Mouse (Mus musculus): ENCODE results near the gene Iba57. TPM values are rescaled to one million over a fixed set of nuclear protein-coding genes. Genes with fewer than 3 reads are reported as not detected.

Gene Iba57
- total and polyA plus RNA-seq, 2 experiments from 2014 or later, result 11.1 to 13.8 TPM

DNA sequence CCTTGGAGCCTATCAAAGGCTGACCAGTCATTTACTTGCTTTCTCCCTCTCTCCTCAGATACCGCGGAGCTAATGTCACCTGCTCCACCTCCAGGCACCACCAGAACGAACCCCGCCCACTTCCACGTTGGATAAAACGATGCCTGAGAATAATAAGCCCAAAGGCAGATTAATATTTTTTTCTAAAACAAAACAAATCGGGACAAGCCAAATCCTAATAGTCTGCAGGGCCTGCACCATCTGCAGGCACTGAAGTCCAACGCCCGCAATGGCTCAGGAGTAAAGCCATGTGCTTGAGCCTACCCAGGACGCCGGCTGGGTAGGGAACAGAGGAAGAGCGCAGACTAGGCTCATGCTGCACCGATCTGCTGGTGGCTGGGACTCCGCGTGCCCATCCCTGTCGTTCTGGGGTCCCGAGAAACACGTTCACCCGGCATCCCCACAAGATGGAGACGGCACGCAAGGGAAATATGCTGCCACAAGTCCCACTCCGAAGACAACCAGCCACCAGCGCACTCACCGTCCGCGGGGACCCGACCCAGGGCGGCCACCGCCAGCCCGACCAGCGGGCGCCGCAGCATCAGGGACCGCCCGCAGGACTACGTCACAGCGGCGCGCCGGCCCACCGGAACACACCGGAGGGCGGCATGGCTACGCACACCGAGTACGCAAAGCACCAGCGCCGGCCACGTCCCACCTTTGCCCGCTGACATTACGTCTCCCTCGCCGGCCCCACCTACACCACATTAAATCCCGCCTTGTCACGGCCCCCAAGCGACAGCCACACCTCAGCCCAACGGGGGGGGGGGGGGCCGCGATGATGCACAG is 27.9 kb upstream of the Iba57 start:
- ATAC-seq (peak; percentile 96), DNase-seq (peak; percentile 94)
- Histone ChIP-seq H3K36me3 (ENCODE audit: insufficient read depth) (0 out of 2 replicates have a peak, but pooled peaks cover 4% of the 10 kb centered on the region), H3K9me3 (ENCODE audit: low read length) (no peaks in the 10 kb centered on the region), H3K27ac (ENCODE audit: low read depth, low read length) (peak overlapping the region; percentile 87), H3K4me2 (ENCODE audit: low read depth) (peak overlapping the region; percentile 51), H3K9ac (peak overlapping the region; percentile 80), H3K4me3 (ENCODE audit: low read depth, low read length) (peak overlapping the region; percentile 62), H3K27me3 (ENCODE audit: insufficient read depth, low read length) (no peaks in the 10 kb centered on the region), H3K4me1 (ENCODE audit: insufficient read depth) (no peaks in the 10 kb centered on the region; the same call in 1 of the 2 replicates)
- WGBS, result under 1% methylated on average over 53 of the region's 59 CpGs
- peak; percentile 25; the same call in 1 of the 2 replicates for TF ChIP-seq CTCF (IDR thresholded peaks at IDR 0.05; ENCODE audit: low read depth)

DNA sequence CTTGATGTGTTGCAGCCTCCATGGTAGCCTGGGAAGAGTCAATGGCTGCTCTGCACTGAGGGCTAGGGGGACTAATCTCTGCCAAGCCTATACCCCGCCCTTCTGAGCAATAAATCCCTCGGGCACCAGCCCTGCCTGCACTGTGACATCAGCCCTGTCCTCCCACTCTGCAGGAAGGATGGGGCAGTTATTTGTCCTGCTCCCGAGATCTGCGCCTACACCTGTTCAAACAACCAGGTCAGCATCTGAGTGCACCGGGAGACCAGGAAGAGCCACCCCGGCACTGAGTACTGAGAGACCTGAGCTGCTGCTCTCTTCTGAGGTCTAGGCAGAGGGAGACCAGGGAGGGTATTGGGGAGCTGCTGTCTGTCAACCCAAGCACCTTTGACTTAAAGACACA is 24.2 kb upstream of the Iba57 start:
- Histone ChIP-seq H3K4me3 (ENCODE audit: low read depth, low read length) (no peak overlapping the region), H3K4me1 (ENCODE audit: insufficient read depth) (no peaks in the 10 kb centered on the region; the same call in 1 of the 2 replicates), H3K9me3 (ENCODE audit: low read length) (no peaks in the 10 kb centered on the region), H3K9ac (no peak overlapping the region), H3K27ac (ENCODE audit: low read depth, low read length) (no peak overlapping the region), H3K4me2 (ENCODE audit: low read depth) (no peak overlapping the region), H3K36me3 (ENCODE audit: insufficient read depth) (peaks cover 36% of the 10 kb centered on the region), H3K27me3 (ENCODE audit: insufficient read depth, low read length) (no peaks in the 10 kb centered on the region)
- no peak for ATAC-seq
- TF ChIP-seq CTCF (IDR thresholded peaks at IDR 0.05; ENCODE audit: low read depth), result no peak
- no peak for DNase-seq
- 88% methylated on average over 6 of the region's 6 CpGs for WGBS

DNA sequence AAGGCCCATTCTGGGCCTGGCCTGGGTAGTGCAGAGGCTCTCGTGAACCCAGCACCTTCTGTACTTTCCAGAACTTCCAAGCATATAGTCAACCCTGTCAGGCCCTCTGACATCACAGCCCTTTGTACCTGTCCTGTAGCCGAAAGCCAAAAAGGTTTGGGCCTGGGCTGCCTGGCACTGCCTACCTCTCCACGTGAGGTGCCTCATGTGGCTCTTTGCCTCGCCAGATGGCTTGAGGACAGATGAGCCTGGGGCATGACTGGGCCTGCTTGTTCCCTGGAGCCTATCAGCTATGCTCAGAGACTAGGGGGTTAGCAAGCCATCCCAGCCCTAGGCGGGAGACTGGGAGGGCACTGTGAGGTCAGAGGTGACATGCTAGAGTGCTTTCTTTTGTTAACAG is 22.0 kb upstream of the Iba57 start:
- Histone ChIP-seq H3K9ac (no peak overlapping the region), H3K36me3 (ENCODE audit: insufficient read depth) (peaks cover 36% of the 10 kb centered on the region), H3K9me3 (ENCODE audit: low read length) (no peaks in the 10 kb centered on the region), H3K4me2 (ENCODE audit: low read depth) (no peak overlapping the region), H3K4me3 (ENCODE audit: low read depth, low read length) (no peak overlapping the region), H3K27me3 (ENCODE audit: insufficient read depth, low read length) (no peaks in the 10 kb centered on the region), H3K4me1 (ENCODE audit: insufficient read depth) (no peaks in the 10 kb centered on the region; the same call in 1 of the 2 replicates), H3K27ac (ENCODE audit: low read depth, low read length) (no peak overlapping the region)
- DNase-seq (no peak), ATAC-seq (no peak)
- TF ChIP-seq CTCF (IDR thresholded peaks at IDR 0.05; ENCODE audit: low read depth), result no peak
- 82% methylated on average over 5 of the region's 5 CpGs for WGBS

DNA sequence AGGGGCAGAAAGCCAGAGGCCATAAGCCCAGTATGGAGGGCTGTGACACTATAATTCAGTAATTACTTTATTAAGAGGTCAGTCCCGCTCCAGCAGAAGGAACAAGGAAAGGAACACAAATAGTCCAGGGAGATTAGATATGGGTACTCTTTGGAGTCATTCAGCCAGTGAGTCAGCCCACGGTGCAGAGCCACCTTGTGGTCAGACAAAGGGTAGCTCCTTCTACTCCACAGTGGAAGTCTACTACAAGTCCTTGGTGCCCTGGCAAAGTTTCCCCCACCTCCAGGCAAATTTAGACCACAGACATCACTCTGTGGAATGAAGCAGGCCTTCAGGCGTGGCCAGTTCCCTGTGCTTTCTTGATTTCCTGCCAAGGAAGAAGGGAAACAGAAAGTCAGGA is 20.3 kb upstream of the Iba57 start:
- peaks cover 34% of the 10 kb centered on the region for H3K36me3 ChIP-seq (ENCODE audit: insufficient read depth)
- peak; percentile 64 for DNase-seq
- H3K9me3 ChIP-seq (ENCODE audit: low read length), result no peaks in the 10 kb centered on the region
- peak; percentile 74; the same call in 1 of the 2 replicates for ATAC-seq
- H3K4me2 ChIP-seq (ENCODE audit: low read depth), result no peak overlapping the region
- no peak overlapping the region for H3K27ac ChIP-seq (ENCODE audit: low read depth, low read length)
- TF ChIP-seq CTCF (IDR thresholded peaks at IDR 0.05; ENCODE audit: low read depth), result peak; percentile 80
- no peaks in the 10 kb centered on the region for H3K4me1 ChIP-seq (ENCODE audit: insufficient read depth)
- no peak overlapping the region for H3K9ac ChIP-seq
- H3K4me3 ChIP-seq (ENCODE audit: low read depth, low read length), result no peak overlapping the region
- no peaks in the 10 kb centered on the region for H3K27me3 ChIP-seq (ENCODE audit: insufficient read depth, low read length)
- 23% methylated on average over 3 of the region's 3 CpGs for WGBS

DNA sequence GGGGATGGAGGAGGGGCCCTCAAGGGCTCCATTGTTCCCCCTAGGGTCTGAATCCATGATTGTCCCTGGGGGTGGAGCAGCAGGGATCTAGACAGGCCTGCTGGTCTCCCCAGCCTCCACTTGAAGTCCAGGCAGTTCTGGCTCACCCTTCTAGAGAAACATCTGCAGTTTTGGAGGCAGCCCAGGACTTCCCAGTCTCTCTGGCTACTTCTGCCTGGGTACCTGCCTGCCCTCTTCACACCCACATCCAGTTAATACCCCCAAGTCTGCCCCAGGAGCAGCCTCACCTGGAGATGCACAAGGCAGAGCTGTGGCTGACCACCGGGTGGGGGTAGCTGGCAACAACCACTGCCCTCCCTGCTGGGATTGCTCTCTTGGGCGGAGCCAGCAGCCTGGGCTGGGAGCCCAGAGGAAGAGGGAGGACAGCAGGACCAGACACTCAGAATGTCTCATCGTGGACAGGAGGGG is 19.4 kb upstream of the Iba57 start, which contains the start of gene Gjc2:
Gene Gjc2, minus strand, starts transcription at position 350 of the 468 bp plus-strand sequence.
- no peak for DNase-seq
- Histone ChIP-seq H3K4me1 (ENCODE audit: insufficient read depth) (no peaks in the 10 kb centered on the region), H3K9ac (no peak within 1 kb of the TSS), H3K27me3 (ENCODE audit: insufficient read depth, low read length) (peaks cover 7% of the 10 kb centered on the region), H3K4me3 (ENCODE audit: low read depth, low read length) (no peak within 1 kb of the TSS), H3K27ac (ENCODE audit: low read depth, low read length) (no peak within 1 kb of the TSS), H3K36me3 (ENCODE audit: insufficient read depth) (peaks cover 34% of the 10 kb centered on the region), H3K9me3 (ENCODE audit: low read length) (no peaks in the 10 kb centered on the region), H3K4me2 (ENCODE audit: low read depth) (no peak within 1 kb of the TSS)
- ATAC-seq, result no peak
- 43% methylated on average over 3 of the region's 3 CpGs for WGBS
- TF ChIP-seq CTCF (IDR thresholded peaks at IDR 0.05; ENCODE audit: low read depth), result no peak

DNA sequence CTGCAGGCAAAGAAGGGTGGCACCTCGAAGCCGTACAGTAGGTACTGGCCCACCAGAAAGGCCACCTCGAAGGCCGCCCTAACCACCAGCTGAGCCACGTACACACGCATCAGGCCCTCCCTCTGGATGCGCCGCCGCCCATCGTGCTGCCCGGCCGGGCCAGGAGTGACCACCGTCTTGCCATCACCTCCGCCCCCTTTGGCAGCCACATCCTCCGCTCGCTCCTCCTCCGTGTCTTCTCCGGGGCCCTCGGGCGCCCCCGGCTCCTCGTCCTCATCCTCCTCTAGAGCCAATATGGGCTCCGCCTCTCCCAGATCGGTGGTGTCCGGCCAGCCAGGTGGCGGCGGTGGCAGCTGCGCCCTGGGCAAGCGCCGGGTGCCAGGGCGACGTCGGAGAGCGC is 13.4 kb upstream of the Iba57 start:
- ATAC-seq, result no peak
- no peak for TF ChIP-seq CTCF (IDR thresholded peaks at IDR 0.05; ENCODE audit: low read depth)
- DNase-seq, result no peak
- no peaks in the 10 kb centered on the region for H3K36me3 ChIP-seq (ENCODE audit: insufficient read depth)
- WGBS, result 12% methylated on average over 33 of the region's 34 CpGs
- no peaks in the 10 kb centered on the region for H3K4me1 ChIP-seq (ENCODE audit: insufficient read depth)
- H3K4me3 ChIP-seq (ENCODE audit: low read depth, low read length), result no peak overlapping the region
- H3K27ac ChIP-seq (ENCODE audit: low read depth, low read length), result no peak overlapping the region
- no peak overlapping the region for H3K9ac ChIP-seq
- peaks cover 45% of the 10 kb centered on the region for H3K27me3 ChIP-seq (ENCODE audit: insufficient read depth, low read length)
- H3K9me3 ChIP-seq (ENCODE audit: low read length), result no peaks in the 10 kb centered on the region
- no peak overlapping the region for H3K4me2 ChIP-seq (ENCODE audit: low read depth)

DNA sequence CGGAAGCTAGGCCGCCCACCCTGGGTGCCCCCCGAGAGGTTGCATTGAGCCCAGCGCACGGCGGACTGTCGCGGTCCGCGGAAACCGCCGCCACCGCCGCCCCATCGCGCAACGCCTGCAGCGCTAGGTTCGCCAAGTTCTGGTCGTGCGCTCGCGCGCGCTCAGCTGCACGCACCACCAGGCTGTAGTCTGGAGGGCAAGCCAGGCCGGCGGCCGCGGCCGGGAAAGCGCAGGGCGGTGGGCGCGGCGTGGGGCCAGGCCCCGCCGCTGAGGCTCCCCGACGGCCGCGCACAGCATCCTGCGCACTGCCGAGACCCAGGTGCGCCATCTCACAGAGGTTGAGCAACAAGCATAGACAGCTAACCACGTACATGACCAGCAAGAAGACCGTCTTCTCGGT is 12.9 kb upstream of the Iba57 start:
- Histone ChIP-seq H3K9me3 (ENCODE audit: low read length) (no peaks in the 10 kb centered on the region), H3K4me2 (ENCODE audit: low read depth) (0 out of 2 replicates have a peak overlapping the region, but pooled peaks have one; percentile 13), H3K9ac (no peak overlapping the region), H3K27me3 (ENCODE audit: insufficient read depth, low read length) (peaks cover 45% of the 10 kb centered on the region), H3K4me3 (ENCODE audit: low read depth, low read length) (no peak overlapping the region), H3K4me1 (ENCODE audit: insufficient read depth) (no peaks in the 10 kb centered on the region), H3K27ac (ENCODE audit: low read depth, low read length) (no peak overlapping the region), H3K36me3 (ENCODE audit: insufficient read depth) (no peaks in the 10 kb centered on the region)
- no peak for TF ChIP-seq CTCF (IDR thresholded peaks at IDR 0.05; ENCODE audit: low read depth)
- DNase-seq (no peak), ATAC-seq (no peak)
- WGBS, result 5% methylated on average over 48 of the region's 48 CpGs

All from forebrain, postnatal 0 days (tissue).